Mouse (Mus musculus): ENCODE measurements at regions not wholly inside any gene's neighbourhood (a gene's known extent, or its start where the extent isn't known, plus 50 kb on each side); places are given as distances from the start of the nearest gene placed in this dataset.

GRCm38 (mm10) chr12:10062006-10062514 lies 307.7 kb upstream of the Nt5c1b start:
- no peak for DNase-seq (ENCODE audit: low spot score)

- DNase-seq (ENCODE audit: low spot score): no peak
Observed at GRCm38 (mm10) chr12:10078341-10078740, 291.4 kb upstream of the Nt5c1b start.

- DNase-seq (ENCODE audit: low spot score): peak; percentile 25
Observed at GRCm38 (mm10) chr12:10079482-10079881, 290.3 kb upstream of the Nt5c1b start.

GRCm38 (mm10) chr12:10112874-10113453 lies 256.8 kb upstream of the Nt5c1b start:
- no peak for DNase-seq (ENCODE audit: low spot score)

- no peak for DNase-seq (ENCODE audit: low spot score)
Observed at GRCm38 (mm10) chr12:10122102-10122501, 247.7 kb upstream of the Nt5c1b start.

GRCm38 (mm10) chr12:10127995-10128573 lies 241.7 kb upstream of the Nt5c1b start:
- no peak for DNase-seq (ENCODE audit: low spot score)

- DNase-seq (ENCODE audit: low spot score): no peak
Observed at GRCm38 (mm10) chr12:10134141-10134540, 235.6 kb upstream of the Nt5c1b start.

- DNase-seq (ENCODE audit: low spot score): no peak
Observed at GRCm38 (mm10) chr12:10135915-10136314, 233.9 kb upstream of the Nt5c1b start.

GRCm38 (mm10) chr12:10140131-10140530 lies 229.6 kb upstream of the Nt5c1b start:
- DNase-seq (ENCODE audit: low spot score): no peak

GRCm38 (mm10) chr12:10160837-10161236 lies 208.9 kb upstream of the Nt5c1b start:
- no peak for DNase-seq (ENCODE audit: low spot score)

- DNase-seq (ENCODE audit: low spot score): no peak
Observed at GRCm38 (mm10) chr12:10168042-10168441, 201.7 kb upstream of the Nt5c1b start.

- no peak for DNase-seq (ENCODE audit: low spot score)
Observed at GRCm38 (mm10) chr12:10168581-10168980, 201.2 kb upstream of the Nt5c1b start.

GRCm38 (mm10) chr12:10178718-10179117 lies 191.1 kb upstream of the Nt5c1b start:
- DNase-seq (ENCODE audit: low spot score): no peak

GRCm38 (mm10) chr12:10179147-10179814 lies 190.5 kb upstream of the Nt5c1b start:
- DNase-seq (ENCODE audit: low spot score): no peak

GRCm38 (mm10) chr12:10179815-10180468 lies 189.8 kb upstream of the Nt5c1b start:
- no peak for DNase-seq (ENCODE audit: low spot score)

GRCm38 (mm10) chr12:10182589-10182988 lies 187.2 kb upstream of the Nt5c1b start:
- no peak for DNase-seq (ENCODE audit: low spot score)

- no peak for DNase-seq (ENCODE audit: low spot score)
Observed at GRCm38 (mm10) chr12:10186576-10186975, 183.2 kb upstream of the Nt5c1b start.

- no peak for DNase-seq (ENCODE audit: low spot score)
Observed at GRCm38 (mm10) chr12:10189746-10190145, 180.0 kb upstream of the Nt5c1b start.

- no peak for DNase-seq (ENCODE audit: low spot score)
Observed at GRCm38 (mm10) chr12:10197906-10198460, 171.8 kb upstream of the Nt5c1b start.

GRCm38 (mm10) chr12:10209841-10210240 lies 159.9 kb upstream of the Nt5c1b start:
- DNase-seq (ENCODE audit: low spot score): no peak

GRCm38 (mm10) chr12:10222821-10223220 lies 147.0 kb upstream of the Nt5c1b start:
- DNase-seq (ENCODE audit: low spot score): no peak

- peak; percentile 45 for DNase-seq (ENCODE audit: low spot score)
Observed at GRCm38 (mm10) chr12:10223832-10224231, 145.9 kb upstream of the Nt5c1b start.

Measured in gastrocnemius, adult 18-20 months (tissue).